Mouse (Mus musculus) thymus, adult 2 months (tissue): ENCODE results near the gene Smg9.

ENCODE experiments used
- CTCF ChIP-seq: fragments of 200-500 bp; IDR thresholded peaks from 2 replicates; pipeline ENCODE4 v1.5.1; 2012; ENCODE audit warnings: mild to moderate bottlenecking, control low read depth, low read length, moderate library complexity, borderline replicate concordance; ENCODE audit not compliant: control insufficient read depth, poor library complexity, insufficient read depth; ENCODE audit errors: extremely low read depth
- POLR2A ChIP-seq: fragments of 200-500 bp; IDR thresholded peaks from 2 replicates; pipeline ENCODE4 v1.6.1; 2012; ENCODE audit warnings: mild to moderate bottlenecking, low read length, control low read depth, moderate library complexity; ENCODE audit not compliant: control insufficient read depth, poor library complexity, insufficient read depth; ENCODE audit errors: extremely low read depth

- no peak for TF ChIP-seq CTCF
- TF ChIP-seq POLR2A, result no peak
These were observed 70.9 kb downstream of the Smg9 start for GRCm38 (mm10) chr7:24470356-24470755.
